Mouse (Mus musculus) B cell, adult 2 months (primary cell): ENCODE results near the gene Wdr63.

Experiments
- DNase-seq, 2 experiments: peaks; one replicate each; pipeline ENCODE4 v3.0.0; 2022

Gene Wdr63

GRCm38 (mm10) chr3:146051277-146052007 lies 56.5 kb downstream of the Wdr63 start:
- no peak for DNase-seq

- DNase-seq: no peak
Measured at GRCm38 (mm10) chr3:146049951-146050350, 58.0 kb downstream of the Wdr63 start.

- DNase-seq: peak; percentile 51 to 53
Measured at GRCm38 (mm10) chr3:146047704-146048207, 60.2 kb downstream of the Wdr63 start.

- no peak for DNase-seq
Measured at GRCm38 (mm10) chr3:146046076-146046475, 61.9 kb downstream of the Wdr63 start.

GRCm38 (mm10) chr3:146044977-146045376 lies 63.0 kb downstream of the Wdr63 start:
- DNase-seq: no peak

- DNase-seq: no peak
Measured at GRCm38 (mm10) chr3:146041382-146041781, 66.5 kb downstream of the Wdr63 start.

GRCm38 (mm10) chr3:146039132-146039903 lies 68.6 kb downstream of the Wdr63 start:
- no peak for DNase-seq

GRCm38 (mm10) chr3:146037906-146038305 lies 70.0 kb downstream of the Wdr63 start:
- DNase-seq: no peak

GRCm38 (mm10) chr3:146032976-146033375 lies 75.0 kb downstream of the Wdr63 start:
- no peak for DNase-seq

GRCm38 (mm10) chr3:146030255-146030836 lies 77.6 kb downstream of the Wdr63 start:
- no peak for DNase-seq

- no peak for DNase-seq
Measured at GRCm38 (mm10) chr3:146029234-146029633, 78.7 kb downstream of the Wdr63 start.

GRCm38 (mm10) chr3:146028406-146028805 lies 79.5 kb downstream of the Wdr63 start:
- no peak for DNase-seq

- DNase-seq: no peak
Measured at GRCm38 (mm10) chr3:146027116-146027515, 80.8 kb downstream of the Wdr63 start.

GRCm38 (mm10) chr3:146025499-146025898 lies 82.4 kb downstream of the Wdr63 start:
- no peak for DNase-seq

- DNase-seq: no peak
Measured at GRCm38 (mm10) chr3:146024746-146025145, 83.2 kb downstream of the Wdr63 start.

GRCm38 (mm10) chr3:146022232-146022631 lies 85.7 kb downstream of the Wdr63 start:
- DNase-seq: no peak

GRCm38 (mm10) chr3:146017521-146017920 lies 90.4 kb downstream of the Wdr63 start:
- no peak for DNase-seq

GRCm38 (mm10) chr3:146016979-146017378 lies 91.0 kb downstream of the Wdr63 start:
- no peak for DNase-seq

GRCm38 (mm10) chr3:146014321-146014720 lies 93.6 kb downstream of the Wdr63 start:
- no peak for DNase-seq

- no peak for DNase-seq
Measured at GRCm38 (mm10) chr3:146013490-146013889, 94.4 kb downstream of the Wdr63 start.

- DNase-seq: no peak
Measured at GRCm38 (mm10) chr3:146011544-146012218, 96.2 kb downstream of the Wdr63 start.

- no peak for DNase-seq
Measured at GRCm38 (mm10) chr3:146010751-146011150, 97.2 kb downstream of the Wdr63 start.
